Mouse (Mus musculus): ENCODE measurements around the gene Plekha5. TPM values are rescaled to one million over a fixed set of nuclear protein-coding genes. Genes with fewer than 3 reads are reported as not detected.
A peak's percentile ranks its signal among the peaks of the same experiment; 100 is the strongest.

Plekha5 gene
- polyA plus RNA-seq, 1 experiment from 2014 or later = 72.9 TPM

DNA sequence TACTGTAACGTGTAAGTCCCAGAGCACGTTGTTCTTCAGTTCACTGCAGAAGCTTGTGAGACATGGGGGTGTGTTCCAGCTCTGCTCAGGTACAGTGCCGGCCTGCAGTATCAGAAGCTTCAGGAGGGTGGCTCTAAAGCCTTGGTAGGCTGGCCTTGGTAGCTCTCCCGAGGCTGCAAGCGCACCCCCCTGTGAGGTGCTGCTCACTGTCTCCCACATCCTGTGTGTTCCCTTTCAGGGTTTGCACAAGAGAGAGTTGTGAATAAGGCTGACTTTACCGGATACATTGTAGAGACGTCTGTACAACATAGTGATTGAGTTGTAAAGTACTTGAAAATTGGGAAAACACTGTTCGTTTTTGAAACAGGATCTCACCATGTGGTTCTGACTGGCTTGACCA, 122.2 kb downstream of the Plekha5 start:
- ChIA-PET CTCF (no interaction called here), POLR2A (interaction anchor here (1.1 to 1.5 kb wide), 2 partner anchors 32 to 39 kb away, joined by 3 to 4 read pairs; no protein-coding TSS in a partner anchor)
- in situ Hi-C loops (cut with MboI; ENCODE audit: low pct_unique_long_range_greater_than_20kb) = no loop called here
- no peak for TF ChIP-seq CTCF (IDR thresholded peaks at IDR 0.05)
- DNase-seq (ENCODE audit: low read depth, low spot score) (no peak), ATAC-seq (no peak)
- H3K27me3 ChIP-seq = no peaks in the 10 kb centered on the region

DNA sequence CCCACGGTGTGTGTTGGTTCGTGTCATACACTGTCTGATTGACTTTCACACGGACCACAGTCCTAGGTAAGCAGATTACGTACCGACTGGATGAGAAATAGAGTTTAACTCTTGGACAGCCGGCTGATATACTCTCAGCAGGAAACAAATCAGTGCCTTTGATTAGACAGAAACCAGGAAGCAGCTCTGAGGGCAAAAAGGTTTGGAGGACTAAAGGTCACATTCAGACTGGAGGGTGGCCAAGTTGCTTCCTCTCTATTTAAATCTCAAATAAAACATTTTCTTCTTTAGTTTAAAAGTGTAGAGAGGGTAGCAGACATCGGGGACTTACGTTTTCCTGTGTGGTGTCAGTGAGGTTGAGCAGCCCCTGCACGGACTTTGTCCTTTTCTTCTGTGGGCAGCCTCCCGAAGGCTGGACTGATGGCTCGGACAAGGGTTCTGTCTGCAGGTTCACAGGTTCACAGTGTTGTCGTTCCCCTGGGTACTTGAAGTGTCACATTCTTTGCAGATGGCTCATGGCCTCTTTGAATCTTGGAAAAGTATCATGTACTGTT, 122.9 kb downstream of the Plekha5 start:
- ChIA-PET POLR2A (interaction anchor here (1.1 kb wide), 1 partner anchor 40 kb away, joined by 3 read pairs; no protein-coding TSS in a partner anchor), CTCF (interaction anchor here (1.0 to 1.5 kb wide), 2 partner anchors 22 to 45 kb away, joined by 3 to 4 read pairs; no protein-coding TSS in a partner anchor)
- ATAC-seq (peak; percentile 8), DNase-seq (ENCODE audit: low read depth, low spot score) (no peak)
- in situ Hi-C loops (cut with MboI; ENCODE audit: low pct_unique_long_range_greater_than_20kb) = no loop called here
- no peaks in the 10 kb centered on the region for H3K27me3 ChIP-seq
- no peak for TF ChIP-seq CTCF (IDR thresholded peaks at IDR 0.05)

DNA sequence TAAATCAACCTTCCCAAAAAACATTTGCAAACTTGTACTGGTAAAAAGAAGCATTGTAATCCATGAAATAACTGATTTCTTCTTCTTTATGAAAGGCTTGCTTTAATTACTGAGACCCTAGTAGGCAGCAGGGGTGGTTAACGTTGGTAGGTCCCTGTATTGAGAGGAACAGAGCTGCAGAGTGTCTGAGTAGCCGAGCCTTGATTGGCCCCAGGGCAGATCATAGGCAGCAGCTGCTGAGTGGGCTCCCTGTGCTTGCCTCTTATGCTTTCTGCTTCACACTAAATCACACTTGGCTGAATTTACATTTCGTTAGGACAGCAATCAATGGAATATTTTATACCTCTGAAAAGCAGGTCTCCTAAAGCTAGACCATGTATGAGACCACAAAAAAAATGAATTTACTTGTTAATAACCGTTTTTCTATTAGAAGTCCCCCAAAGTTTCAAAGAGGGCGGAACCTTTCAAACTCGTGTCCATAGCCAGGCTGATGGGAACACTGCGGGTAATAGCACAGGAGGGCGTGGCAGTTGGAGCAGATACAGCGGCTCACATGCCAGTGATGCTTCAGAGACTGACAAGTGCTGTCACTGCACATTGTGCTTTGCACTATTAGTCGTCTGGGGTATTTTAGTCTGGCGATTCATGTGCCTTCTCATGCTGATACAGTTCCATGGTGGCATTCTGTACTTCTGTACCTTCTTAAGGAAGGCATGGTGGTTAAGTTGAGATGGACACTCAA, 123.5 kb downstream of the Plekha5 start:
- in situ Hi-C loops (cut with MboI; ENCODE audit: low pct_unique_long_range_greater_than_20kb) = no loop called here
- ATAC-seq = no peak
- CTCF ChIA-PET = interaction anchor here (1.0 to 1.5 kb wide), 3 partner anchors 23 to 45 kb away, joined by 3 to 4 read pairs (median 4); no protein-coding TSS in a partner anchor
- H3K27me3 ChIP-seq = no peaks in the 10 kb centered on the region
- POLR2A ChIA-PET = no interaction called here
- no peak for TF ChIP-seq CTCF (IDR thresholded peaks at IDR 0.05)
- DNase-seq (ENCODE audit: low read depth, low spot score) = no peak

DNA sequence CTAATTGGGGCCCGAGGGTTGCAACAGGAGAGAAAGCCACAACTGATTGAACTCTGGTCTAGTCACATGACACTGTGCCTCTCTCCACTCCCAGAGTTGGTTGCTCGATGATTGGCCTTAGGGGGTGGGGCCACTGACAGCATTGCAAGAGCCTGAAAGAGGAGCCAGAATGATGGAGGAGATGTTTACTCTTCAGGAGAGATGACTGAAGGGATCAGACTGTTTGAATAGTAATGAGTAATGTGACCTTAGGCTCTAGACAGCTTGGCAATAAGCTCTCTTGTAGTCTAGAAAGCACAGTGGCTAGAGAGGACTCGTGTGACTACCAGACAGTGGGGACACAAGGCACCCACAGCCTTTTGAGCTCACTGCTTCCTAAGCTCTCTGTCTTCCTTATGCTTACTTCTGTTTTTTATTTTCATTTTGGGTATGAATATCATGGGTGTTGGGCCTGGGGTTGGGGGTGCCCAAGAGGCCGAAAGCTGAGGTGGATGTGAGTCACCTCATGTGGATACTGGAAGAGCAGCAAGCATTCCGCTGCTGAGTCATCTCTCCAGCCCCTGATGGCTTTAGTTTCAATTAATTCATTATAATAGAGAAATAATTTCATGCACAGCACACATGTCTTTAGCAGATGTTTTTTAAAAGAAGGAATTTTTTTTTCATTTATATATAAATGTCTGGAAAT, 124.4 kb downstream of the Plekha5 start:
- ATAC-seq (peak; percentile 88), DNase-seq (ENCODE audit: low read depth, low spot score) (peak; percentile 68)
- no peaks in the 10 kb centered on the region for H3K27me3 ChIP-seq
- no peak for TF ChIP-seq CTCF (IDR thresholded peaks at IDR 0.05)
- in situ Hi-C loops (cut with MboI; ENCODE audit: low pct_unique_long_range_greater_than_20kb) = no loop called here
- ChIA-PET CTCF (interaction anchor here (1.0 to 1.5 kb wide), 3 partner anchors 23 to 46 kb away, joined by 3 to 4 read pairs (median 4); no protein-coding TSS in a partner anchor), POLR2A (no interaction called here)

DNA sequence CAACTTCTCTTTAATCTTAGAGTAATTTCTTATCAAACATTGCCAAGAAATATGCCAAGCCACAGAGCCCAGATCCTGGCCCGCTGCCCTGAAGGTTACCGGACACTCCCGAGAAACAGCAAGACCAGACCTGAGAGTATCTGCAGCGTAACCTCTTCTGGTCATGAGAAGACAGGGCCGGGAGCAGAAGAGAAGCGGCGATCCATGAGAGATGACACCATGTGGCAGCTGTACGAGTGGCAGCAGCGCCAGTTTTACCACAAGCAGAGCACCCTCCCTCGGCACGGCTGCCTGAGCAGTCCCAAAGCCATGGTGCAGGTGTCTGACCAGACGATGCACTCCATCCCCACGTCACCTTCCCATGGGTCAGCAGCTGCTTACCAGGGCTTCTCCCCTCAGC, 126.9 kb downstream of the Plekha5 start:
- TF ChIP-seq CTCF (IDR thresholded peaks at IDR 0.05) = no peak
- in situ Hi-C loops (cut with MboI; ENCODE audit: low pct_unique_long_range_greater_than_20kb) = loop anchor here (5.0 kb wide), 1 partner anchor 73 kb away; no protein-coding TSS in a partner anchor
- CTCF ChIA-PET = interaction anchor here (0.7 to 1.5 kb wide), 4 partner anchors 9 to 28 kb away, joined by 3 to 5 read pairs (median 3); no protein-coding TSS in a partner anchor
- no peak for DNase-seq (ENCODE audit: low read depth, low spot score)
- POLR2A ChIA-PET = no interaction called here
- no peaks in the 10 kb centered on the region for H3K27me3 ChIP-seq
- ATAC-seq = no peak

DNA sequence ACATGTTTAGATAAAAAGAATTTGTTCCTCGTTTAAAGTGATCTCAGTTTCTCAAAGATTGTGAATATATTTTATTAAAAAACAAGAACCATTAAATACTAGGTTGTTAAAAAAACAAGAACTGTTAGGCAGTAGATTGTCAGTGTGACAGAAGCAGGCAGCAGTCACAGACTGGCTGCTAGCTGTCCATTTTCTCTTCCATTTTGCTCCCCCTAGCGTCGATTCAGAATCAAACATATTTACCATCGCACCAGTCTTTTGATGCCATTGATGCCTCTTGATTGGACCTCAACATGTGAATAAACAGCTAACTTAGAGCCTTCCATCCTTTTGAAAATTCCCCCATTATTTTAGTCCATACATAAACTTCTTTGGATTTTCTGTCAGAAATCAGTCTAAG, 130.4 kb downstream of the Plekha5 start:
- H3K27me3 ChIP-seq = no peaks in the 10 kb centered on the region
- in situ Hi-C loops (cut with MboI; ENCODE audit: low pct_unique_long_range_greater_than_20kb) = loop anchor here (5.0 kb wide), 1 partner anchor 77 kb away; no protein-coding TSS in a partner anchor
- CTCF ChIA-PET = interaction anchor here (0.7 to 3.0 kb wide), 18 partner anchors 8 to 111 kb away, joined by 3 to 23 read pairs (median 4); no protein-coding TSS in a partner anchor
- TF ChIP-seq CTCF (IDR thresholded peaks at IDR 0.05) = peak; percentile 66
- no peak for ATAC-seq
- DNase-seq (ENCODE audit: low read depth, low spot score) = no peak
- POLR2A ChIA-PET = no interaction called here

DNA sequence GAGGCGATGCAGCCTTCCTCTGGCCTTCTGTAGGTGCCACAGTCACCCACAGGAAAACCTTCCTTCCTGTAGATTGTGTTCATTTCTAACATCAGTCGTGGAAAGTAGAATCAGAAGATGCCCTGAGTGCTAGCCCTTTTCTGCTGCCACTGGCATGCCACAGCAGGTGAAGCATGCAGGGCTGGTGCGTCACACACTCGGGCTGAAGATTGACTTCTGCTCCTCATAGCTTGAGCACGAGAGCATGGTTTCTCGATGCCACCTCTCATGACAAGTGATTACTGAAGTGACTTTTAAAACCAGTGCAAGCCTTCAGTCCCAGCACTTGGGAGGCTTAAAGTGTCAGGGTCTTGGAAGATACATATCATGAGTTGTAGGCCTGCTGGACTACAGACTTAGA, 135.6 kb downstream of the Plekha5 start:
- no peak for ATAC-seq
- no peaks in the 10 kb centered on the region for H3K27me3 ChIP-seq
- TF ChIP-seq CTCF (IDR thresholded peaks at IDR 0.05) = no peak
- POLR2A ChIA-PET = no interaction called here
- no peak for DNase-seq (ENCODE audit: low read depth, low spot score)
- CTCF ChIA-PET = no interaction called here
- in situ Hi-C loops (cut with MboI; ENCODE audit: low pct_unique_long_range_greater_than_20kb) = no loop called here

DNA sequence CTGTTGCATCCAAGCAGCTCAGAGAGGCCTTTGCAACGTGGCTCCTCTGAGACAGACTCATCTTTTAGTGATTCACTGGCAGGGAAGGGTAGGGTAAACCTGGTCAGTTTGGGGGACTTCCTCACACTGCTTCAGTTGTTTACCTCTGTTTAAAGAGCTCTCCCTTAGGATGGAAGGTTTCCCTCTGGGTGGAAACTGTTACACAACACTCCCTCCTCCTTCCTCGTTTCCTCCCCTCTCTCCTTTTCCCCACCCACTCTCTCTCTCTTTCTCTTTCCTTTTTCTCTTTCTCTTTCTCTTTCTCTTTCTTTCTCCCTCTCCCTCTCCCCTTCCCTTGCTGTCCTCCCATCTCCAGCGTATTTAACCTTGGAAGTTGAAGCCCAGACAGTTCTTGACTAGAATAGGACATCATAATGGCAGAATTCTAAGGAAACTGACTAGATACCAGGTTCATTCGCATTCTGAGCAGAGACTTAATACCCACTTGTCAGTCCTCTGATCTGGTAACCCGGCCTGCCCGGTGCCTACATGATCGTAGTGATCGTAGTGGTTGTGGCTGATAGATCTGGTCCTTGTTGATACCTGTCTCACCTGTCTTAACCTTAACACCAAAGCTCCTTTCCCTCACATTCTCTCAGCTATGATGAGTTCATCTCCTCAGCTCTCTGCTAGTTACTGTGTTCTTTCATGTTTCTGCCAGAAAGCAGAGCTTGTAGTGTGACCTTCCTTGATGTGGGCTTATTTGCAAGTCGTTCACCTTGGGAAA, 137.5 kb downstream of the Plekha5 start:
- DNase-seq (ENCODE audit: low read depth, low spot score) (no peak), ATAC-seq (peak; percentile 23)
- ChIA-PET POLR2A (no interaction called here), CTCF (interaction anchor here (1.2 to 2.1 kb wide), 4 partner anchors 8 to 44 kb away, joined by 4 to 10 read pairs (median 6); no protein-coding TSS in a partner anchor)
- H3K27me3 ChIP-seq = no peaks in the 10 kb centered on the region
- no peak for TF ChIP-seq CTCF (IDR thresholded peaks at IDR 0.05)
- in situ Hi-C loops (cut with MboI; ENCODE audit: low pct_unique_long_range_greater_than_20kb) = no loop called here

DNA sequence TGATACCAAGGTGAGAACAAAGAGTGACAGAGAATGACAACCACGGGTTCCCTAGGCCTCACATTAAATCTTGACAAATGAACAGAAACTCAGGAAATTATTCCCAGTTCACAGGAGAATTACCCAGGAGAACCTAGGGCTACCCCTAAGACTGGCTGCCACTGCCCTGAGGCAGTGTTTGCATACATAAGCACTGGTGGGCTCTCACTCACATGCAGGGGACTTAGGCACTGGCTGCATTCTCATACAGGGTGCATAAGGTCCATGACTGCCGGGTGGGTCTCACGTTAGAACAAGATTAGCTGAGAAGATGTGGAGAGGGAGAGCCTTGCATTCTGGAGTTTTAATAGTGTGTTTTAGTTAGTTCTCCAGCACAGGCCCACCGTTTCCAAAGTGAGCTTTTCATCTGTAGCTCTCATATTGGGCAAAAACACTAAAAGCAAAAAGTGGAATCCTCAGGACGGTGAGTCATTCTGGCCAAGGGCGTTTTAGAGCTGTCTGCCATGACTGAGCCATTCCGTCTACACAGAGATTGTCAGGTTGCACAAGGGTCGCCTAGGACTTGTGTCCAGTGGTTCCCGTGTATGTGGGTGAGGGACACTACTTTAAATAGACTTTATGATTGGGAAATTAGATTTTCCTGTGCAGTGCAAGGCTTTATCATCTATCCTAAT, 138.2 kb downstream of the Plekha5 start:
- H3K27me3 ChIP-seq = no peaks in the 10 kb centered on the region
- ChIA-PET POLR2A (no interaction called here), CTCF (interaction anchor here (1.2 to 2.1 kb wide), 5 partner anchors 9 to 90 kb away, joined by 3 to 10 read pairs (median 5); no protein-coding TSS in a partner anchor)
- in situ Hi-C loops (cut with MboI; ENCODE audit: low pct_unique_long_range_greater_than_20kb) = no loop called here
- ATAC-seq (peak; percentile 27), DNase-seq (ENCODE audit: low read depth, low spot score) (no peak)
- no peak for TF ChIP-seq CTCF (IDR thresholded peaks at IDR 0.05)
